17 mouse cellular contexts compared by ENCODE assay signal in genomic region chr11:115829036-115829435, GRCm38 (mm10). TPM values are rescaled to one million over a fixed set of nuclear protein-coding genes. Genes with fewer than 3 reads are reported as not detected.
DNase-seq lines count a peak whose midpoint lies in the region; ATAC-seq and TF ChIP-seq lines count a peak whose summit lies in the region.
"Had no signal": no experiment of that assay in that cellular context is flagged by ENCODE, and none has a peak within 500 bp of the region (broad histone marks: within the 10 kb centered on the region; RNA-seq: fewer than 3 reads in every experiment).

No protein-coding gene starts in this region.

- no peak overlapping the region for H3ac ChIP-seq in myocyte (ENCODE audit: control insufficient read depth, insufficient read length)

- H3K4me2 ChIP-seq in heart, embryonic 11.5 days = no peak overlapping the region; the same call in 1 of the 2 replicates
- H3K4me2 ChIP-seq in kidney, postnatal 0 days (ENCODE audit: low read length) = no peak overlapping the region
- H3K4me2 ChIP-seq in myocyte (ENCODE audit: low read depth) = no peak overlapping the region

- TF ChIP-seq CTCF in kidney, postnatal 0 days (IDR thresholded peaks at IDR 0.05; ENCODE audit: low read depth) = no peak

- H3K9me3 ChIP-seq in heart, embryonic 11.5 days (replicated peaks; ENCODE audit: control insufficient read depth, low read length) = no peaks in the 10 kb centered on the region
- H3K9me3 ChIP-seq in kidney, postnatal 0 days (replicated peaks; ENCODE audit: low read length) = no peaks in the 10 kb centered on the region

- no peaks in the 10 kb centered on the region for H3K27me3 ChIP-seq in heart, embryonic 11.5 days (ENCODE audit: control insufficient read depth, insufficient read depth, low read length)
- H3K27me3 ChIP-seq in kidney, postnatal 0 days (ENCODE audit: insufficient read depth, low read length) = no peaks in the 10 kb centered on the region
- peaks cover 59% of the 10 kb centered on the region for H3K27me3 ChIP-seq in myocyte (ENCODE audit: control insufficient read depth, insufficient read depth, insufficient read length)

- H3K79me2 ChIP-seq in myocyte (ENCODE audit: control insufficient read depth, insufficient read depth) = no peaks in the 10 kb centered on the region

- H3K4me3 ChIP-seq in heart, embryonic 11.5 days (ENCODE audit: low read depth, low read length) = no peak overlapping the region
- H3K4me3 ChIP-seq in kidney, postnatal 0 days (replicated peaks; ENCODE audit: low read depth, low read length) = no peak overlapping the region
- H3K4me3 ChIP-seq in myocyte = no peak overlapping the region

- 32% methylated on average over 4 of the region's 4 CpGs for WGBS in heart, embryonic 11.5 days (ENCODE audit: insufficient replicate concordance)
- 53% methylated on average over 4 of the region's 4 CpGs for WGBS in kidney, postnatal 0 days

- TF ChIP-seq POLR2A in myocyte (IDR thresholded peaks at IDR 0.05; ENCODE audit: insufficient read length, low read depth) = no peak

- no peak for ATAC-seq in heart, embryonic 11.5 days (replicated peaks; ENCODE audit: insufficient number of reproducible peaks, low FRiP score, low TSS enrichment)
- no peak for ATAC-seq in kidney, postnatal 0 days (replicated peaks; ENCODE audit: low FRiP score, low read depth)
- ATAC-seq: inflammation-experienced regulatory T-cells, adult 6 months; midbrain, embryonic 16.5 days had no signal

- DNase-seq in heart, adult 11 months = no peak
- no peak for DNase-seq in kidney, postnatal 0 days (ENCODE audit: low spot score)
- no peak for DNase-seq in kidney, postnatal 14 days
- peak; percentile 19 for DNase-seq in gastrocnemius, postnatal 10 days
- DNase-seq in adrenal gland, postnatal 14 days = no peak
- no peak for DNase-seq in yolk sac, embryonic 10.5 days (ENCODE audit: low spot score)
- DNase-seq: B cell, adult 2 months; cerebellum, adult 9-11 months; embryo, embryonic 11 days; lung, postnatal 10 days; spleen, adult 18-20 months had no signal

- peaks cover 78% of the 10 kb centered on the region for H3K4me1 ChIP-seq in heart, embryonic 11.5 days (ENCODE audit: control insufficient read depth, insufficient read depth, low read length)
- peaks cover 54% of the 10 kb centered on the region for H3K4me1 ChIP-seq in kidney, postnatal 0 days (replicated peaks; ENCODE audit: insufficient read depth, low read length)

- H3K36me3 ChIP-seq in heart, embryonic 11.5 days (ENCODE audit: control insufficient read depth, insufficient read depth, low read length) = no peaks in the 10 kb centered on the region
- no peaks in the 10 kb centered on the region for H3K36me3 ChIP-seq in kidney, postnatal 0 days (ENCODE audit: insufficient read depth, low read length)
- H3K36me3 ChIP-seq in myocyte (ENCODE audit: control insufficient read depth, insufficient read depth) = no peaks in the 10 kb centered on the region

- H3K27ac ChIP-seq in heart, embryonic 11.5 days (ENCODE audit: low read depth, low read length) = peak overlapping the region; percentile 62; the same call in 1 of the 2 replicates
- H3K27ac ChIP-seq in kidney, postnatal 0 days = peak overlapping the region; percentile 54
- H3K27ac ChIP-seq: liver, embryonic 14.5 days had no signal

- H3K9ac ChIP-seq in heart, embryonic 11.5 days (ENCODE audit: low read depth, low read length) = no peak overlapping the region
- 0 out of 2 replicates have a peak overlapping the region, but pooled peaks have one; percentile 40 for H3K9ac ChIP-seq in kidney, postnatal 0 days (ENCODE audit: low read depth, low read length)
- H3K9ac ChIP-seq: liver, embryonic 14.5 days had no signal

TF ChIP-seq in myocyte, 11 proteins besides CTCF, POLR2A, EP300 and RAD21:
- TF ChIP-seq REST (IDR thresholded peaks at IDR 0.05; ENCODE audit: insufficient read depth, insufficient read length) = no peak
- TF ChIP-seq MYOD1 (IDR thresholded peaks at IDR 0.05; ENCODE audit: control insufficient read depth in 1 of 3, insufficient read length in 2 of 3, low read depth in 2 of 3) = peak in 1 of 3 experiments; percentile 62
- peak in 2 of 3 experiments; percentile 25 to 45 for TF ChIP-seq MYOG (IDR thresholded peaks at IDR 0.05; ENCODE audit: control insufficient read depth in 1 of 3, insufficient read depth in 1 of 3, insufficient read length in 2 of 3, low read depth in 2 of 3)

RNA-seq across cellular contexts. Expression of gene Llgl2, which starts 5.2 kb away (rescaled TPM):
- 21.5 and 22.4 TPM in 2 replicates for polyA plus RNA-seq in heart, embryonic 11.5 days (2014; fragmentation: Nextera tagmentation; extraction: Ambion mirVana)
- polyA plus RNA-seq in kidney, postnatal 0 days (2015; fragmentation: Nextera tagmentation; extraction: Ambion mirVana) = 54.5 and 61.2 TPM in 2 replicates
- total RNA-seq in gastrocnemius, postnatal 10 days (2021) = 10 to 100 TPM; 16.5 to 17.4 TPM
- 0.43 TPM for polyA plus RNA-seq in myocyte (2012; fragmentation: generic; extraction: Trizol)
- 11.4 and 11.8 TPM in 2 replicates for total RNA-seq in adrenal gland, postnatal 14 days (2021)

RNA-seq across cellular contexts. Expression of gene Tsen54, which starts 14.5 kb away (rescaled TPM):
- polyA plus RNA-seq in heart, embryonic 11.5 days (2014; fragmentation: Nextera tagmentation; extraction: Ambion mirVana) = 20.8 TPM in 2 replicates
- 34.7 and 36.2 TPM in 2 replicates for polyA plus RNA-seq in kidney, postnatal 0 days (2015; fragmentation: Nextera tagmentation; extraction: Ambion mirVana)
- total RNA-seq in gastrocnemius, postnatal 10 days (2021) = 10 to 100 TPM; 10.3 to 11.1 TPM
- polyA plus RNA-seq in myocyte (2012; fragmentation: generic; extraction: Trizol) = 15.6 TPM
- total RNA-seq in adrenal gland, postnatal 14 days (2021) = 16.3 and 20.3 TPM in 2 replicates

RNA-seq across cellular contexts. Expression of gene Caskin2, which starts 15.6 kb away (rescaled TPM):
- 17.4 and 18.1 TPM in 2 replicates for polyA plus RNA-seq in heart, embryonic 11.5 days (2014; fragmentation: Nextera tagmentation; extraction: Ambion mirVana)
- 14.2 and 14.4 TPM in 2 replicates for polyA plus RNA-seq in kidney, postnatal 0 days (2015; fragmentation: Nextera tagmentation; extraction: Ambion mirVana)
- 10 to 100 TPM; 16.8 to 22.7 TPM for total RNA-seq in gastrocnemius, postnatal 10 days (2021)
- polyA plus RNA-seq in myocyte (2012; fragmentation: generic; extraction: Trizol) = 8.0 TPM
- 53.7 and 57.5 TPM in 2 replicates for total RNA-seq in adrenal gland, postnatal 14 days (2021)

RNA-seq across cellular contexts. Expression of gene Myo15b, which starts 29.2 kb away (rescaled TPM):
- 0.06 and 0.39 TPM in 2 replicates for polyA plus RNA-seq in heart, embryonic 11.5 days (2014; fragmentation: Nextera tagmentation; extraction: Ambion mirVana)
- polyA plus RNA-seq in kidney, postnatal 0 days (2015; fragmentation: Nextera tagmentation; extraction: Ambion mirVana) = 16.5 and 17.6 TPM in 2 replicates
- total RNA-seq in gastrocnemius, postnatal 10 days (2021) = not detected
- polyA plus RNA-seq in myocyte (2012; fragmentation: generic; extraction: Trizol) = 0.23 TPM
- 0.26 TPM in 1 of 2 replicates, not detected in the other for total RNA-seq in adrenal gland, postnatal 14 days (2021)
- polyA plus RNA-seq: forebrain, embryonic 11.5 days; inflammation-experienced regulatory T-cells, adult 6 months; midbrain, embryonic 16.5 days had no signal

Comparison
In these comparisons a context has a peak if more than half of its experiments do, and no peak if none do; other contexts are left out.
1. RNA of gene Llgl2, which starts 5.2 kb away (polyA plus RNA-seq): 54.5 to 61.2 TPM in kidney, postnatal 0 days and 21.5 to 22.4 TPM in heart, embryonic 11.5 days; 0.43 TPM in myocyte (single experiment); every median in the first group is over 10 times any median in the second.